Mouse (Mus musculus) c-Kit-positive CD71-positive TER-119-negative erythroid progenitor cells, embryonic 14.5 days (primary cell): ENCODE measurements around the gene Tns1.

Experiments
- DNase-seq: peaks from one replicate; pipeline ENCODE4 v3.0.0-alpha.2; 2013; ENCODE audit warnings: low read depth

Gene Tns1

DNA sequence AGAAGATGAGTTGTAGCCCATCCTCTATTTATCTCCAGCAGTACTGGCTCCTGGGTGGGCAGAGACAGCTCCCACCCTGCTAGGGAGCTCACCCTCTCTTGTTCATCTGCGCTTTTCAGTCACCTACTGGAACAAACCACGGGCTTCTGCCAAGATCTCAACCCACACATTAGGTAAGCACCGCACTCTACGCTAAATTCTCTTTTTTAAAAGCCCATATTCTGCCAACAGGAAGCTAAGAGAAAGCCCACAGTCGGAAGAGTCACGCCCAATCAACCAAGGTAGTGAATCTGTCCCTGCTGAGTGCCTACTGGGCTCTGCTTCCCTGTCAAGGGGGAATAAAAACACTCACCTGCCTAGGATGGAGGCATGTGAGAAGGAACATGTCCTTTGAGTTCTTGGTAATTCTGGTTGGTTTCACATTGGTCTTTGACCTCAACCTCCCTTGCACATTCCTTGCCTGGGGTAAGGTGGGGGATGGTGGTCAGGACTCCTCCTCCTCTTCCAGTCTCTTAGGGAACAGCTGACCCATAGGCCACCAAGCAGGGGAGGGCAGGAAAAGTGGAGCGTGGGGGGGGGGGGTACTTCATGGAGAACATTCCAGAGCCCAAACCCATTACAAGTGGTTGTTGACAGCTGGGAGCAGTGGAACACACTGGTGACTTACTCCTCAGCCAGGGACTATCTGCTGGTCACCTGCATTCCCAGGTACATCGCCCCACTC is 193.7 kb downstream of the Tns1 start:
- DNase-seq: no peak

DNA sequence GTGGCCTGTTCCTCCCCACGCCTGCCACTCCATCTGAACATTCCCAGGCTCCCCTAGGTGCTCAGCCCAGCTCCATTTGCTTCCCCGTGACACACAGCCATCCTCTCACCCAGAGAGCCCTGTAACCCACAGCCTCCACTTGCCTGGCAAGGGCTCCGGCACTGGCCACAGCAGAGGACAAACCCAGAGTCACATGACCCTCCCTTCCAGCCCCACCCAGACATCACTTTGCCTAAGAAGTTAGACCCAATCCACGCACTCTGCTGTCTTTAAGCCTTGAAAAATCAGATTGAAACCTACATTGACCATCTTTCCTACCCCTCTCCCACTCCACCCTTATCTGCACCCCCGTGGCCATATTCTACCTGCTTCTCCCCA is 194.3 kb downstream of the Tns1 start:
- no peak for DNase-seq

DNA sequence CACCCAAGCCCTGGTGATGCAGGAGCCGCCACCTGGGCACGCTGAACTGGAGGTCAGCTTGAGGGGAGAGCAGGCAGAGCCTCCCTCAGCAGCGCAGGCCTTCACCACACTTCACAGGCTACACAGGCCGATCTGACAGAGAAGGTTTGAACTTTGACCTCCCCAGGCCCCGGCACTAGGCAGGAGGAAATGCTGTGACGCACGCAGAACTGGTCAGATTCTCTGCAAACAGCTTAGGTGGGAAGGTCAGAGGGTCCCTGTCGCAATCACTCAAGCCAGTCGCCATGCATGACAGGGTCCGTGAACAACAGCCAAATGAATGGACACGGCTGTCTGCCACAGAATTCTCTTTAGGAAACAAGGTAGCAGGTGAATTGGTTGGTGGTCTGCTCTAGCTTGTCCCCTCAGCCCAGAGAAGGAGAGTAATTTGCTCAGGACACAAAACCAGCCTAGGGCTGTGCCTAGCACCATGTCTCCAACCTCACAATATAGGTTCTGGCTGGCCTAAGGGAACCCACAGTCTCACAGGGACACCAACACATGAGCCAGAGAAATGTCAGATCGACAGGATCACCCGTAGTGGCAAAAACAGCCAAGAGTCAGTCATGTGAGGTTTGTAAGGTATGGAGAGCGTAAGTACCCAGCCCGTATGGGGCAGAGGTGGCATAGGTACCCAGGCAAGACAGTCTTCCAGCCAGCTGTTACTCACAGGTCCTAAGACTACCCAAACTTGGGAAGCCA is 194.9 kb downstream of the Tns1 start:
- no peak for DNase-seq

DNA sequence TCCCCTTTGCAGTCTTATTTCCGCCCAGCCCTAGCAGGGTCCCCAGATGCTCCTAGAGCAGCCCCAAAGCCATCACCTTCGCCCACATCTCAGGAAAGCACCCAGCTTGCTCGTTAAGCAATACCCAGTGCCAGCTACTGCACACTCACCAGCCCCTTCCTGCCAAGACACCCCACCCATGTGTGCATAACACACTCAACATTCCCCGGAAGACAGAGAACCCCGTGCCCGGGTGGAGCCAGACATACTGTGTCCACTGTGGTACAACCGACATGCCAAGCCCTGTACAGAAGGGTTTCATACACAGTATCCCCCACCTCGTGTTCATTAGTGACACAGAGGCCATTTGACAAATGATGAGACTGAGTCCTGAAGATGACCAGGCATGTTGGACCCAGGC is 195.9 kb downstream of the Tns1 start:
- no peak for DNase-seq

DNA sequence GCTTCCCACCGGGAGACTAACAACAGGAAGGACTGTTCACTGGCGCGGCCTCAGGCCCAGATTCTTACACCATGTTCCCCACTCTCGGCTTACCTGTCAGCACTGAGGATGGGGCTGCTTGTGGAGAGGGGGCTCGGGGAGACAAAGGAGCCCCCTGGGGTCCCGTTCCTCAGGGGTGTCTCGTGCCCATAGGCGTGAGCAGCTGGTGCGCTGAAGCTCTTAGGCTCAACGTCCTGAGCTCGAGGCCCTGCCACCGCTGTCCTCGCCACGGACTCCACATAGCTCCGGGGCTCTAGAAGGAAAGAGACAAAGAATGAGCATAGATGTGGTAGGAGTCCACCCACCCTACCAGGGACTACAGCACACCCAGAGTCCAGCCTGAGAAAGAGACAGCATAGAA is 196.4 kb downstream of the Tns1 start:
- DNase-seq: no peak

DNA sequence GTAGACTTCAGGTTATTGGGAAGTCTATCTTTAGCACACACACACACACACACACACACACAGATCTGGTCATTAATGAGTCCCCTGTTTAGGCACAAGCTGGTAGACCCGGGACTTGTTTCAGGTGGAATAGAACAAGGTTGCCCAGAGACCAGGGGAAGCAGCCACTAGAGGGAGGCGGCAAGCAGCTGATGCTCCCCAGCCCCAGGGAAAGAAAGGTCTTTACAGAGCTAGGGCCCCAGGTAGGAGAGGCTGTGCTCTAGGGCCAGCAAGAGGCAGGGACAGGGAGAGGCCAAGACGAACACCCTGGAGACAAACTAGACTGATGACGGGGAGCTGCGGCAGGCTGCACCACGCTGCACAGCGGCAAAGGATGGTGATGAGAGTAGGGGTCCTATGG is 198.0 kb downstream of the Tns1 start:
- DNase-seq: no peak

DNA sequence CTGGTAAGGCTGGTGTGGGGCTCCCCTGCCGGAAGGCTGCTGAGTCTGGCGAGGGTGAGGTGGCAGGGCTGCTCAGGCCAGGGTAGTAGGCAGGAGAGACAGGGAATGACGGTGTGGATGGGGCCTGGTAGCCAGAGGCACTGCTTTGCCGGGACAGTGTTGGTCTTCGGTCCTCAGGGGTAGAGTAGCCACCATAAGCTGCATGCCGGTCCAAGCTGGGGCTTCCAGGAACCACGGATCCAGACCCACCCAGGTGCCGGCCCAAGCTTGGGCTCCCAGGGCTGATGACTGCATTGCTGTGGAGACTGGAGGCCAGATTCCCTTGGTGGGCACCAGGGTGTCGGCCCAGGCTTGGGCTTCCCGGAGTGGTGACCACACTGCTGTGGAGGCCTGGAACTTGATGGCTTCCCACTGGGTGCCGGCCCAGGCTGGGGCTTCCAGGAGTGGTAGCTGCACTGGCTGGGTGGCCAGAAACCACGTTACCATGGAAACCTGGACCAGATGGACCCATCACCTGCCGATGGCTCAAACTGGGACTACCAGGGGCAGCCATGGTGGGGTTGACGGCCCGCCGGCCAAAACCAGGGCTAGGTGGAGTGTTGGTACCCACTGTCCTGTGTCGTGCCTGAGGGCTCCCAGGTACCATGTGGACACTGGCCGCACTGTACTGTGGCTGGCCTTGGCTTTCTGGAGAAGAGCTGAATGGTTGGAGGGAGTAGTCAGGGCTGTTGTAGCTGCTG is 199.2 kb downstream of the Tns1 start:
- DNase-seq: no peak

DNA sequence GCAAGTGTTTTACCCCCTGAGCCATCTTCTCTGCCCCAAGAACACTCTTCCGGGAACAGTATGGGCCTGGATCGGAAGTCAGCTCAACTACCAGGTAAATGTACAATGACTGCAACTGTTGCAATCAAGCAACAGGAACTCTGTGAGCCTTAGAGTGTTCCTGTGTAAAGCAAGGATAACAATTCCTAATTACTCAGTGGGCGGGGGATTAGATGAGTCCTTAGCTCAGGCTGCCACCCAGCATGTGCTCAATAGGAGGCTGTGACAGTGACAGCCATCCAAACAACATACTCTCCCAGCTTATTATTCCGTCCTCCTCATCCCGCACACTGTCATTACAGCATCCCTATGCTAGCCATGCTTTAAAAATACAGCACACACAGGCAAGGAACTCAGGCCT is 200.0 kb downstream of the Tns1 start:
- no peak for DNase-seq

DNA sequence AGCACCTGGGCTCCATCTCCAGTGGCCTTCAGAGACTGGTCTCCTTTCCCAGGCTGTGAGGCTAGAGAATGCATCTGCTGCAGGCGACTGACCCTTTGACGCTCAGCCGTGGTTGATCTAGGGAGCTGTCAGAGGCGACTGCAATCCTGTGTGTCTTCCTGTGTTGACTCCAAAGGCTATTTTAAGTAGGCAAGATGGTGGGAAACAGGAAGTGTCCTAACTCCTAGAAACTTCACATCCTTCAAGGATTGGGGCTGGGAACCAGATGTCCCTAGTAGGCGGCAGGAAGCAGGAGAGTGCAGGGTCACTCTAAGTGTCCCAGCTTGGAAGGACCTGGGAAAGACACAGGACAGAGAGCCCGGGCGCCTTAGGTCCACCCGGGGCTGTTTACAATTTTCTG is 201.1 kb downstream of the Tns1 start:
- no peak for DNase-seq

DNA sequence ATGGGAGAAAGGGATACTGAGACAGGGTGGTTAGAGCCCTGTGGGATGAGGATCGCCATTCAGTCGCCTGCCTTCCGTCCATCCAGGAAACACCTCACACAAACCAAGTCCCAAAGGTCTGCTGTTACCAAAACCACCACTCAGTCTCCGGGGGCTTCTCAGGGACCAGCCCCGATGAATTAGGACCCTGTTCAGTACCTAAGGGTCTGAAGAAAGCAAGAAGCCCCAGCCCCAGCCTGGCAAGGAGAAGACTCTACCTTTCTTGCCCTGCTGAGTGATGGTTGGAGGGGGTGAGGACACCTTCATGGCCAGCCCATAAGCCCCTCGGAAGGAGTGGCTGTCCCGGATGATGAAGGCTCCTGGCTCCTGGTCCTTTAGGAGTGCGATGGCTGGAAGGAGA is 203.5 kb downstream of the Tns1 start:
- DNase-seq: no peak

DNA sequence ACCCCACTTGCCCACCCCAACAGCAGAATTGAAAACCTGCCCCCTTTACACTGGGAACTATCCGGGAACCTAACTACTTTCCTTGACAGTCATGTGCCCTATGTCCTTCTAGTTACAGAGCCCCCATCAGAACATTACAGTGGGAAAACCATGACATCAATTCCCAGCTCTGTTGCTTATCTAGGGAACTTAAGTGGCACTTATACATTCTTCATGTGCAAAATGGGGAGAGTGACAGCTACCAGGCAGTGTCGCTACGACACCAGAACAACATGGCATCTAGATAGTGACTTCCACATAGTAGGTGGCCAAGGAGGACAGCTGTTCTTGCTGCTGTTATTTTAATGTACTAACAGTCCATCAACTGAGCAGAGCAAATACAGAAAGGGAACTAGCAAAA is 204.3 kb downstream of the Tns1 start:
- DNase-seq: no peak

DNA sequence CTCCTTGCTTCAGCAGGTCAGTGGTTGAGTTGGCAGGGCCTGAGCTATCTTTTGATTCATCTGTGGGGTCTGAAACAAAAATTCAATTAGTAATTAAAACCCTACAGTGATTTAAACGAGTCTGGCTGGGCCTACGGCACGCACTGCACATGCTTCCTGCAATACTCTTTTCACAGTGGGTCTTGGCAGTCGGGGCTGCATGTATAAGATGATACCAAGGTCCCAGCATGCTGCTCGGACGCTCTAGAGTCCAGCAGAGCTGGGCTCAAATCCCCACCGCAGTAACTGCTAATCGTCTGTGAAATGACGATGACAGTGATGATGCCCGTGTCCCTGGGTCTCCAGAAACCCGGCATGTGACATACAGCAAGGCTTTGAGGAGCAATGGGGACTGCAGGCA is 206.2 kb downstream of the Tns1 start:
- no peak for DNase-seq

DNA sequence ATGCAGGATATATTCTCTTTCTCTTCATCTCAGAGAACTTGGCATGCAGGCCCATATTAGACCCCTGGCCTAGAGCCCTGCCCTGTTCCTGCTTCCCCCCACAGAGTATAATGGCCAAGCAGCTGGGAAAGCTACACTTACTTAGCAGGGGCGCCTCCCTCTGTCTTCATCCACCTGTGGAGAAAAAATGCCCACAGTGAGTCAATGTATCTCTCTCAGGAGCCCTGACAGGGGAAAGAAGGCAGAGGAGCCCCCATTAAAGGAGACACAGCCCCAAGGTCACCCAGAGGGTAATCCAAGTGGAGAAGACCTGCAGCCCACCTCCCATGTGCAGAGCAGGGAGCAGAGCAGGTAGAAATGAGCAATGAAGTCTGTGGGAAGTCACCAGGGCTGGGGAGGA is 208.0 kb downstream of the Tns1 start:
- no peak for DNase-seq

DNA sequence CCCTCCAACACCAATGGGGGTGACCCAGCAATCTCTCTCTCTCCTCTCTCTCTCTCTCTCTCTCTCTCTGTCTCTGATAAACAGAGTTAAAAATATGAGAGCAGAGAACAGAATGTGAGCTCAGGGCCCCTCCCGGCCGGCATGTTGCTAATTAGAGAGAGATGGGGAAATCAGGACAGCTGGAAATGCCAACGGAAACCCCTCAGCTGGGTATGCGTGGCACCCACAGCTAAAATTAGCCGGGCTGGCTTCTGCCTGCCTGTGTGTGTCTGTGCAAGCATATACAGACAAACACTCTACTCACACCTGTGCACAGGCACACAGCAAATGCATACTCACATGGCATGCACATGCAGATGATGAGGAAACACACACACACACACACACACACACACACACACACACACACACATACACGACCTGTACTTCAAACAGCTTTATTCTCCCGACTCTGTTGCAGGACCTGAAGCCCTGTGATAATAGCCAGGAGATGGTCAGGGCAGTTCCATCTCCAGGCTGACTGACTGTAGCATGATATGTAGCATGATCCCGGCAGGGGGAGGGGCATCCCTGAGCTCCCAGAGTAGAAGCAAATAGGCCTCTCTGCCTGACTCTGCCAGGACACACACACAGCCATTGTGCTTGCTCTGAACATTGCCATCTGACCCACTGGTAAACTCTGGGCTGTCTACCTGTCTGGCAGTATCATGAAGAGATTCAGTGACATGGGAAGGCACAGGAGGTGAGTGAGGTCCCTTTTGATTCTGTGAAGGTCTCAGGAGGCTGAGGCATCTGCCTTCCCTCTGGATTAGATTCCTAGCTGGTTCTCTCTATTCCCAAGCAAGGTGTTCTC is 208.8 kb downstream of the Tns1 start:
- DNase-seq: no peak

DNA sequence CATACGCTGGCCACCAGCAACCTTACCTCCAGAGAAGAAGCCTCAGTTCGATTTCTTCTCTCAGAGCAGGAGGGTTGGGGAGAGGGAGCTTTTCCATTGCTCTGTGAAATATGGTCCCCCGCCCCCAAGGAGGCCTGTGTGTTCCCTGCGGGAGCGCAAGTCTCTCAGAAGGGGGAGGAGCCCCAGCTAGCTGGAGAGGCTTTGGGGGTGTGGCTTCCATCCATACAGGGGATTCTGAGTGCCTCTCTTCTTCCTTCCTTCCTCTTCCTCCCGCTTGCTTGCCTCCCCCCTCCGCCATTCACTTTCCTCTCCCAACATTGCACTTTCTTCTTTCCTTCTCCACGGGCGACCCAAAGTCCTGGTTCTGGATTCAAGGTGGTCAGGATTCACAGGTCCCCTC is 210.2 kb downstream of the Tns1 start:
- no peak for DNase-seq

DNA sequence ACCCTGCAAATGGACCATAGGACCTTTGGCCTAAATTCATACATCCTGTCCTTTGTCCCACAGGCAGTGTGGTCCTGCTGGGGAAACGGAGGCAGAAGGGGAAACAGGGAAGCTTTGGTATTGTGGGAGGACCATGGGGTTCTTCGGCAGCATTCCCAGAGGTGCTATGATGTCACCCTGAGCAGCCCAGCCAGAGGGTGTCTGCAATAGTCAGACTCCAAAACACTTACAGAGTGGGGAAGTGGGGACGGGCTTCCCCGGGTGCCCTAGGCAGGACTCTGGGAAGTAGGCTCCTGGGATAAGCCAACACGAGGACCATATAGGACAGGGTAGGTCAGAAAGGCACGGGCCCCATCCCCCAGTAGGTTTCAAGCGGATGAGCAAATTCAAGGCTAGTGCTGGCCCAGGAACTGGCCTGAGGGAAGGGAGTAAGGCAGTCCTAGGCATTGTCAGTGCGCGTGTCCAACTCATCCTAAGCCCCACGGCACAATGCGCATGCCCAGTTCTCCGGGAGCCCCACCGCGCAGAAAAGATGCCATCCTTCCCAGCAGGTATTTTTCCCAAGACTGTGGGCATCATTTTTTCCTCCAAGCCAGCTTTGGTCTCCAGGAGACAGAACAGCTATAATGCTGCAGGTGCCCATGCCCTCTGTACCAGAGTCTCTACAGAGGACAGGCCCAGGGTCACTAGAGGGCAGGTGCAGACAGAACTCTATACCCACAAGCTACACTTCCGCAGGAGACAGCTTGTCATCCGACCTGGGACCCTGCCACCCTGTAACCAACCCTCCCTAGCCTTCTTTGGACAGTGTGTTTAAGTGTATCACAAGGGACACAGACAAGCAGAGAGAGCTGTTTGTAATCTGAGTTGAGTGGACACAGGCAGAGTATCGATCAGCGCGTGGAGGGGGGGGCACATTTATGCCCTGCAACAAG is 210.9 kb downstream of the Tns1 start:
- no peak for DNase-seq

DNA sequence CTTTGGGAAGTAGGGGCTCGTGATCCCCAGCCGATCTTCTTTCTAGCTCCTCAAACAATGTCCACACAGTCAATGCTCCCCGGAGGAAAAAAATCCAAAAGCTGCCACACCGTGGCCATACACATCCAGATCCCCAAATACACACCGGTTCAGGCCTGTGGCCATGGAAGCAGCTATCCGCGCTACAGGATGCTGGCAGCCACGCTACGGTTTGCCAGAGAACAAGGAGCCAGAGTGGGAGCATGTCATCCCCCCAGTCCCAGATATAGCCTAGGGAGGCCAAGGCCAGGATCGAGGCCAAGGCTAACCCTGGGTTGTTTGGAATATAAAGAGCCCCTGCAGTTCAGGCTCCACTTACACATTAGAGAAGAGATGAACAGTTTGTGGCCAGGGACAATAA is 211.8 kb downstream of the Tns1 start:
- no peak for DNase-seq

DNA sequence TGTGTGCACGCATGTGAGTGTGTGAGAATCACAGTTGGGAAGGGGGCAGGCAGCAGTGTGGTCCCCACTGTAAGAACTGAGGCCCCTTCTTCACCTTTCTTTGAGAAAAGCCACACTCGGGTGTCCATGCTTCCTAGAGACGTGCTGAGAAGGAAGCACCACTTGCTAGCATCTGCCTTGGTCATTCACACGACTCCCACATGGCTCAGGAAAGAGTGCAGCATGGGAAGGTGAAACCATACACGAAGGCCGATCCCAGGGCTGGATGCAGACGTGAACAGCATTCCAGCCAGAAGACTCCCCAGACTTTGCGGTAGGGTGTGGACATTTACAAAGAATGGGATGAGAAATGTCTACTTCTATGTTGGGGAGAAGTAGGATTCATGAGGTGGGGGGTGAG is 212.3 kb downstream of the Tns1 start:
- DNase-seq: no peak

DNA sequence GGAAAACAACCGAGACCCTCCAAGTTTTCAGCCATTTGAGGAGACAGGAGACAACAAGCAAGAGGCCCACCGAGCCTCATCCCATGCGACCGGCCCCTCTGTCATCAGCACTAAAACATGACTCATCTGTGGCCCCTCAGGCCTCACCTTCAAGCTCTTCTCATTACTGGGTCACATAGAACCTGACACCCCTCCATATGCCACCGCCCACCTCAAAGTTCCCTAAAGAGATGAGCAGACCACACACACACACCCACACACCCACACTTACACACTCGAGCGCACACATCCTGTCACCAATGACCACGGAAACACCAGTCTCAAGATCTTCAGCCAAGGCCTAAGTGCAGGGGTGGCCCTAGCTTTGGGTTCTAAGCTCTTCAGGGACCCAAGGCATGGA is 213.5 kb downstream of the Tns1 start:
- no peak for DNase-seq

DNA sequence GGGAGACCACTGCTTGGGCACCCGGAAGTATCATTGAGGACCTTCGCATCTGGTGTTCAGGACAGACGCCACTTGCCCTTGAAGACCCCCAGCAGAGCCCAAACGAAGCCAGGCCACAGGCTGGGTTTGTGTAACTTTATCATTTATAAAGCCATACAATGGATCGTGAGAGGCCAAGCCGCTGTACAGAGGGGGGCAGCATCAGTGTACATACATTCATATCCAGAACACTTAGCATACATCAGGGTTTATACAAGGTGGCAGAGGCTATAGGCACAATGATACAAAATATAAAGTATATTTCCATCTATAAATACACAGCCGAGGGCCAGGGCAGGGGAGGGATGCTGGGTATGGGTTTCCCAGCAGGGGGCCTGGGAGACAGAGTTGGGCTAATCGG is 214.1 kb downstream of the Tns1 start:
- no peak for DNase-seq
